Mouse (Mus musculus) neural tube, embryonic 11.5 days (tissue): Measurements from ENCODE around the gene Ccdc77. TPM values are rescaled to one million over a fixed set of nuclear protein-coding genes. Genes with fewer than 3 reads are reported as not detected.

Experiments used
- ATAC-seq: fragments of 200-750 bp; cut with Nextera tagmentation; 2 replicates; pipeline ENCODE4 v1.8.0; 2017; ENCODE audit warnings: moderate number of reproducible peaks, mild to moderate bottlenecking, moderate TSS enrichment, moderate library complexity; ENCODE audit not compliant: insufficient read depth, low FRiP score, low TSS enrichment
- DNase-seq: peaks from one replicate; pipeline ENCODE4 v3.0.0-alpha.2; 2015; ENCODE audit warnings: low spot score
- H3K27ac ChIP-seq: fragments of 300-500 bp; sonication (generic); 2 replicates; pipeline ENCODE4 v1.5.1; 2014; ENCODE audit warnings: low read depth, mild to moderate bottlenecking, low read length
- H3K27me3 ChIP-seq: fragments of 300-500 bp; sonication (generic); 2 replicates; pipeline ENCODE4 v1.6.1; 2014; ENCODE audit warnings: mild to moderate bottlenecking, low read length, mixed read lengths; ENCODE audit not compliant: control insufficient read depth, insufficient read depth
- H3K36me3 ChIP-seq: fragments of 300-500 bp; sonication (generic); 2 replicates; pipeline ENCODE4 v1.6.1; 2014; ENCODE audit warnings: mild to moderate bottlenecking, low read length, moderate library complexity, mixed read lengths; ENCODE audit not compliant: control insufficient read depth, insufficient read depth
- H3K4me1 ChIP-seq: fragments of 300-500 bp; sonication (generic); 2 replicates; pipeline ENCODE4 v1.6.1; 2014; ENCODE audit warnings: low read length, mixed read lengths; ENCODE audit not compliant: control insufficient read depth, insufficient read depth
- H3K4me2 ChIP-seq: fragments of 300-500 bp; sonication (generic); 2 replicates; pipeline ENCODE4 v1.6.1; 2014; ENCODE audit warnings: low read depth, mild to moderate bottlenecking, moderate library complexity
- H3K4me3 ChIP-seq: fragments of 300-500 bp; sonication (generic); 2 replicates; pipeline ENCODE4 v1.5.1; 2014; ENCODE audit warnings: low read depth, low read length
- H3K9ac ChIP-seq: fragments of 300-500 bp; sonication (generic); 2 replicates; pipeline ENCODE4 v1.6.1; 2014; ENCODE audit warnings: mild to moderate bottlenecking, low read length
- H3K9me3 ChIP-seq: fragments of 300-500 bp; sonication (generic); 2 replicates; pipeline ENCODE4 v1.6.1; 2016; ENCODE audit warnings: low read length; ENCODE audit not compliant: control insufficient read depth
- WGBS: fragments of 180-500 bp; shearing (Covaris S2); extraction: QIAGEN DNeasy Blood & Tissue Kit; methylation state at CpG from one replicate; pipeline ENCODE4 v1.1.7; 2014; 5-methylcytosine and 5-hydroxymethylcytosine counted together
- polyA plus RNA-seq: library from polyadenylated mRNA; unstranded; fragments of >200 nt; fragmentation: Nextera tagmentation; extraction: Ambion mirVana; gene quantifications from 2 replicates; pipeline ENCODE4 v1.2.1, GENCODE M21; 2014

The Ccdc77 gene
- polyA plus RNA-seq, 1 experiment from 2014 or later: 22.5 TPM

GRCm38 (mm10) chr6:120276874-120277449 is 87.2 kb downstream of the Ccdc77 start:
- 82% methylated on average over 7 of the region's 7 CpGs for WGBS
- no peaks in the 10 kb centered on the region for H3K27me3 ChIP-seq
- no peak for DNase-seq
- no peaks in the 10 kb centered on the region for H3K9me3 ChIP-seq
- H3K4me2 ChIP-seq: no peak overlapping the region
- no peaks in the 10 kb centered on the region for H3K36me3 ChIP-seq
- H3K4me3 ChIP-seq: no peak overlapping the region
- ATAC-seq: no peak
- no peaks in the 10 kb centered on the region for H3K4me1 ChIP-seq
- H3K27ac ChIP-seq: no peak overlapping the region
- H3K9ac ChIP-seq: no peak overlapping the region

GRCm38 (mm10) chr6:120275301-120275700 is 88.9 kb downstream of the Ccdc77 start:
- no peaks in the 10 kb centered on the region for H3K9me3 ChIP-seq
- H3K4me3 ChIP-seq: no peak overlapping the region
- 61% methylated on average over 6 of the region's 6 CpGs for WGBS
- H3K27me3 ChIP-seq: no peaks in the 10 kb centered on the region
- no peak overlapping the region for H3K4me2 ChIP-seq
- ATAC-seq: no peak
- no peak for DNase-seq
- no peak overlapping the region for H3K27ac ChIP-seq
- no peaks in the 10 kb centered on the region for H3K36me3 ChIP-seq
- no peaks in the 10 kb centered on the region for H3K4me1 ChIP-seq
- no peak overlapping the region for H3K9ac ChIP-seq

- Histone ChIP-seq H3K4me2 (no peak overlapping the region), H3K27ac (no peak overlapping the region), H3K9ac (no peak overlapping the region), H3K4me3 (no peak overlapping the region), H3K9me3 (no peaks in the 10 kb centered on the region), H3K4me1 (no peaks in the 10 kb centered on the region), H3K36me3 (no peaks in the 10 kb centered on the region), H3K27me3 (no peaks in the 10 kb centered on the region)
- 62% methylated on average over 4 of the region's 4 CpGs for WGBS
- no peak for DNase-seq
- no peak for ATAC-seq
Measured at GRCm38 (mm10) chr6:120274887-120275286, 89.3 kb downstream of the Ccdc77 start.

Other genes with a start within 250 kb of the Ccdc77 start
- gene D330020A13Rik, start 70.0 kb downstream of the Ccdc77 start, polyA plus RNA-seq: not detected in 2 replicates
- 0.07 and 0.15 TPM in 2 replicates for gene B4galnt3, start 69.8 kb downstream of the Ccdc77 start, polyA plus RNA-seq
- gene Kdm5a, start 250 bp downstream of the Ccdc77 start, polyA plus RNA-seq: 57.3 and 61.6 TPM in 2 replicates
- 1.8 and 2.2 TPM in 2 replicates for gene Il17ra, start 98.9 kb upstream of the Ccdc77 start, polyA plus RNA-seq
- 0.85 and 0.92 TPM in 2 replicates for gene Tmem121b, start 129.4 kb upstream of the Ccdc77 start, polyA plus RNA-seq
- gene Hdhd5, start 166.9 kb upstream of the Ccdc77 start, polyA plus RNA-seq: 15.7 and 16.8 TPM in 2 replicates